Mouse (Mus musculus): Measurements from ENCODE around the gene Emc9. TPM values are rescaled to one million over a fixed set of nuclear protein-coding genes. Genes with fewer than 3 reads are reported as not detected.

Gene Emc9
- 9.6 and 11.6 TPM in 2 replicates for polyA plus RNA-seq (2015; fragmentation: Nextera tagmentation; extraction: Ambion mirVana)

GRCm38 (mm10) chr14:55584702-55585565 is at the start of gene Emc9:
Gene Emc9 (minus strand): TSS chr14:55585302.
- Histone ChIP-seq H3K4me1 (replicated peaks) (peaks cover 14% of the 10 kb centered on the region), H3K9me3 (no peaks in the 10 kb centered on the region), H3K9ac (peak within 1 kb of the TSS; percentile 53), H3K27me3 (replicated peaks) (no peaks in the 10 kb centered on the region), H3K36me3 (peaks cover 13% of the 10 kb centered on the region), H3K27ac (peak within 1 kb of the TSS; percentile 62), H3K4me3 (replicated peaks) (peak within 1 kb of the TSS; percentile 56), H3K4me2 (replicated peaks) (peak within 1 kb of the TSS; percentile 93)
- WGBS: 4% methylated on average over 43 of the region's 43 CpGs
- peak; percentile 93 for ATAC-seq

GRCm38 (mm10) chr14:55629312-55629711 is 44.2 kb upstream of the Emc9 start:
- ATAC-seq: no peak; the same call in 1 of the 2 replicates
- H3K4me2 ChIP-seq (replicated peaks): no peak overlapping the region
- H3K9ac ChIP-seq: no peak overlapping the region
- no peaks in the 10 kb centered on the region for H3K4me1 ChIP-seq (replicated peaks)
- no peak overlapping the region for H3K27ac ChIP-seq
- H3K4me3 ChIP-seq (replicated peaks): no peak overlapping the region
- H3K36me3 ChIP-seq: peaks cover 74% of the 10 kb centered on the region
- 55% methylated on average over 5 of the region's 5 CpGs for WGBS
- H3K9me3 ChIP-seq: no peaks in the 10 kb centered on the region
- H3K27me3 ChIP-seq (replicated peaks): no peaks in the 10 kb centered on the region

GRCm38 (mm10) chr14:55628077-55628827 is 43.1 kb upstream of the Emc9 start:
- 83% methylated on average over 27 of the region's 27 CpGs for WGBS
- Histone ChIP-seq H3K4me3 (replicated peaks) (no peak overlapping the region), H3K9me3 (no peaks in the 10 kb centered on the region), H3K36me3 (peaks cover 70% of the 10 kb centered on the region), H3K9ac (no peak overlapping the region), H3K4me2 (replicated peaks) (no peak overlapping the region), H3K4me1 (replicated peaks) (no peaks in the 10 kb centered on the region), H3K27me3 (replicated peaks) (no peaks in the 10 kb centered on the region), H3K27ac (no peak overlapping the region)
- ATAC-seq: no peak

GRCm38 (mm10) chr14:55618486-55619195 is 33.5 kb upstream of the Emc9 start:
- H3K4me3 ChIP-seq (replicated peaks): peak overlapping the region; percentile 23
- H3K9me3 ChIP-seq: no peaks in the 10 kb centered on the region
- no peak overlapping the region for H3K27ac ChIP-seq
- H3K4me1 ChIP-seq (replicated peaks): peaks cover 4% of the 10 kb centered on the region; the same call in 1 of the 2 replicates
- ATAC-seq: peak; percentile 41; the same call in 1 of the 2 replicates
- H3K9ac ChIP-seq: peak overlapping the region; percentile 32; the same call in 1 of the 2 replicates
- no peaks in the 10 kb centered on the region for H3K36me3 ChIP-seq
- 32% methylated on average over 22 of the region's 22 CpGs for WGBS
- peak overlapping the region; percentile 52 for H3K4me2 ChIP-seq (replicated peaks)
- no peaks in the 10 kb centered on the region for H3K27me3 ChIP-seq (replicated peaks)

GRCm38 (mm10) chr14:55617822-55618221 is 32.7 kb upstream of the Emc9 start, which contains the start of gene Rec8:
Gene Rec8 (plus strand): TSS chr14:55618037.
- Histone ChIP-seq H3K9ac (peak within 1 kb of the TSS; percentile 32; the same call in 1 of the 2 replicates), H3K4me2 (replicated peaks) (peak within 1 kb of the TSS; percentile 52), H3K9me3 (no peaks in the 10 kb centered on the region), H3K27ac (no peak within 1 kb of the TSS), H3K4me1 (replicated peaks) (peaks cover 4% of the 10 kb centered on the region; the same call in 1 of the 2 replicates), H3K36me3 (no peaks in the 10 kb centered on the region), H3K27me3 (replicated peaks) (no peaks in the 10 kb centered on the region), H3K4me3 (replicated peaks) (peak within 1 kb of the TSS; percentile 23)
- WGBS: 13% methylated on average over 21 of the region's 21 CpGs
- ATAC-seq: peak; percentile 90

GRCm38 (mm10) chr14:55616844-55617243 is 31.7 kb upstream of the Emc9 start:
- no peak overlapping the region for H3K4me2 ChIP-seq (replicated peaks)
- H3K27me3 ChIP-seq (replicated peaks): no peaks in the 10 kb centered on the region
- no peaks in the 10 kb centered on the region for H3K36me3 ChIP-seq
- 81% methylated on average over 2 of the region's 2 CpGs for WGBS
- no peak for ATAC-seq
- no peak overlapping the region for H3K4me3 ChIP-seq (replicated peaks)
- no peak overlapping the region for H3K27ac ChIP-seq
- H3K4me1 ChIP-seq (replicated peaks): peaks cover 4% of the 10 kb centered on the region; the same call in 1 of the 2 replicates
- no peaks in the 10 kb centered on the region for H3K9me3 ChIP-seq
- H3K9ac ChIP-seq: no peak overlapping the region

GRCm38 (mm10) chr14:55615876-55616275 is 30.8 kb upstream of the Emc9 start:
- Histone ChIP-seq H3K36me3 (no peaks in the 10 kb centered on the region), H3K9me3 (no peaks in the 10 kb centered on the region), H3K27me3 (replicated peaks) (no peaks in the 10 kb centered on the region), H3K4me2 (replicated peaks) (no peak overlapping the region), H3K4me1 (replicated peaks) (peaks cover 4% of the 10 kb centered on the region; the same call in 1 of the 2 replicates), H3K4me3 (replicated peaks) (no peak overlapping the region), H3K27ac (no peak overlapping the region), H3K9ac (no peak overlapping the region)
- no peak for ATAC-seq
- WGBS: 37% methylated on average over 2 of the region's 2 CpGs

GRCm38 (mm10) chr14:55614565-55615178 is 29.6 kb upstream of the Emc9 start:
- Histone ChIP-seq H3K4me3 (replicated peaks) (no peak overlapping the region), H3K27ac (no peak overlapping the region)
- WGBS: 76% methylated on average over 7 of the region's 7 CpGs

GRCm38 (mm10) chr14:55613346-55613745 is 28.2 kb upstream of the Emc9 start:
- WGBS: 66% methylated on average over 6 of the region's 6 CpGs
- Histone ChIP-seq H3K4me3 (replicated peaks) (no peak overlapping the region), H3K27me3 (replicated peaks) (no peaks in the 10 kb centered on the region), H3K9me3 (no peaks in the 10 kb centered on the region), H3K9ac (no peak overlapping the region), H3K4me2 (replicated peaks) (no peak overlapping the region), H3K27ac (no peak overlapping the region), H3K4me1 (replicated peaks) (0 out of 2 replicates have a peak, but pooled peaks cover 4% of the 10 kb centered on the region), H3K36me3 (0 out of 2 replicates have a peak, but pooled peaks cover 3% of the 10 kb centered on the region)
- no peak for ATAC-seq

More at GRCm38 (mm10) chr14:55614565-55615178, 29.6 kb upstream of the Emc9 start:
- Histone ChIP-seq H3K4me1 (replicated peaks) (peaks cover 4% of the 10 kb centered on the region; the same call in 1 of the 2 replicates), H3K9ac (no peak overlapping the region), H3K9me3 (no peaks in the 10 kb centered on the region), H3K36me3 (0 out of 2 replicates have a peak, but pooled peaks cover 3% of the 10 kb centered on the region), H3K4me2 (replicated peaks) (no peak overlapping the region), H3K27me3 (replicated peaks) (no peaks in the 10 kb centered on the region)
- ATAC-seq: no peak

GRCm38 (mm10) chr14:55608339-55608738 is 23.2 kb upstream of the Emc9 start:
- H3K9me3 ChIP-seq: no peaks in the 10 kb centered on the region
- ATAC-seq: no peak
- 0 out of 2 replicates have a peak, but pooled peaks cover 16% of the 10 kb centered on the region for H3K36me3 ChIP-seq
- H3K4me3 ChIP-seq (replicated peaks): no peak overlapping the region
- no peak overlapping the region for H3K9ac ChIP-seq
- H3K27me3 ChIP-seq (replicated peaks): no peaks in the 10 kb centered on the region
- no peak overlapping the region for H3K27ac ChIP-seq
- H3K4me1 ChIP-seq (replicated peaks): 0 out of 2 replicates have a peak, but pooled peaks cover 8% of the 10 kb centered on the region
- 91% methylated on average over 6 of the region's 6 CpGs for WGBS
- no peak overlapping the region for H3K4me2 ChIP-seq (replicated peaks)

GRCm38 (mm10) chr14:55605743-55606459 is 20.8 kb upstream of the Emc9 start:
- Histone ChIP-seq H3K4me2 (replicated peaks) (no peak overlapping the region), H3K4me1 (replicated peaks) (0 out of 2 replicates have a peak, but pooled peaks cover 10% of the 10 kb centered on the region), H3K27ac (no peak overlapping the region), H3K4me3 (replicated peaks) (no peak overlapping the region), H3K27me3 (replicated peaks) (no peaks in the 10 kb centered on the region), H3K9me3 (no peaks in the 10 kb centered on the region), H3K36me3 (peaks cover 28% of the 10 kb centered on the region), H3K9ac (no peak overlapping the region)
- ATAC-seq: no peak
- WGBS: 94% methylated on average over 16 of the region's 16 CpGs

Data from intestine, embryonic 15.5 days (tissue).